Mouse (Mus musculus) testis, adult 2 months (tissue): ENCODE measurements around the gene Ttn. TPM values are rescaled to one million over a fixed set of nuclear protein-coding genes. Genes with fewer than 3 reads are reported as not detected.

Source experiments
- H3K27ac ChIP-seq: fragments of 200-500 bp; 2 replicates; pipeline ENCODE4 v1.5.1; 2012; ENCODE audit warnings: low read depth, low read length; ENCODE audit not compliant: control insufficient read depth, insufficient read depth
- H3K27me3 ChIP-seq: fragments of 200-500 bp; 2 replicates; pipeline ENCODE4 v1.6.1; 2012; ENCODE audit warnings: mild to moderate bottlenecking, low read length, moderate library complexity; ENCODE audit not compliant: control insufficient read depth, insufficient read depth
- H3K36me3 ChIP-seq: fragments of 200-500 bp; 2 replicates; pipeline ENCODE4 v1.6.1; 2012; ENCODE audit warnings: mild to moderate bottlenecking, low read length; ENCODE audit not compliant: control insufficient read depth, insufficient read depth
- H3K4me1 ChIP-seq: fragments of 200-500 bp; 2 replicates; pipeline ENCODE4 v1.6.1; 2012; ENCODE audit warnings: low read length; ENCODE audit not compliant: control insufficient read depth, insufficient read depth
- H3K4me3 ChIP-seq: fragments of 200-500 bp; 2 replicates; pipeline ENCODE4 v1.5.1; 2012; ENCODE audit warnings: low read depth, mild to moderate bottlenecking, low read length, moderate library complexity, mixed read lengths; ENCODE audit not compliant: control insufficient read depth
- CTCF ChIP-seq: fragments of 200-500 bp; IDR thresholded peaks from 2 replicates; pipeline ENCODE4 v1.5.1; 2012; ENCODE audit warnings: low read depth, mild to moderate bottlenecking, inconsistent platforms, low read length, moderate library complexity; ENCODE audit not compliant: control insufficient read depth, insufficient read depth, insufficient replicate concordance
- POLR2A ChIP-seq: fragments of 200-500 bp; IDR thresholded peaks from 2 replicates; pipeline ENCODE4 v1.6.1; 2012; ENCODE audit warnings: low read depth, mild to moderate bottlenecking, inconsistent platforms, low read length, moderate library complexity; ENCODE audit not compliant: control insufficient read depth
- polyA plus RNA-seq: library from polyadenylated mRNA; depleted of rRNA; stranded (reverse); fragments of >200 nt; gene quantifications from 2 replicates; pipeline ENCODE4 v1.2.3, GENCODE M21; 2012

The Ttn gene
- polyA plus RNA-seq, 1 experiment: 0.16 TPM

GRCm38 (mm10) chr2:76672134-76672745, 310.1 kb downstream of the Ttn start:
- Histone ChIP-seq H3K4me1 (peaks cover 11% of the 10 kb centered on the region), H3K27me3 (no peaks in the 10 kb centered on the region), H3K36me3 (no peaks in the 10 kb centered on the region), H3K4me3 (peak overlapping the region; percentile 80), H3K27ac (peak overlapping the region; percentile 99)
- TF ChIP-seq CTCF (no peak), POLR2A (no peak)

- Histone ChIP-seq H3K27ac (peak overlapping the region; percentile 99; the same call in 1 of the 2 replicates), H3K4me3 (peak overlapping the region; percentile 80), H3K27me3 (no peaks in the 10 kb centered on the region), H3K36me3 (no peaks in the 10 kb centered on the region), H3K4me1 (peaks cover 11% of the 10 kb centered on the region)
- TF ChIP-seq POLR2A (no peak), CTCF (no peak)
Measured at GRCm38 (mm10) chr2:76671641-76672040, 310.7 kb downstream of the Ttn start.

GRCm38 (mm10) chr2:76667200-76667599, 315.1 kb downstream of the Ttn start:
- H3K4me3 ChIP-seq: no peak overlapping the region
- no peak for TF ChIP-seq CTCF
- no peak for TF ChIP-seq POLR2A
- H3K27me3 ChIP-seq: no peaks in the 10 kb centered on the region
- no peak overlapping the region for H3K27ac ChIP-seq
- H3K36me3 ChIP-seq: no peaks in the 10 kb centered on the region
- peaks cover under 1% of the 10 kb centered on the region for H3K4me1 ChIP-seq

- H3K36me3 ChIP-seq: no peaks in the 10 kb centered on the region
- TF ChIP-seq CTCF (no peak), POLR2A (no peak)
Measured at GRCm38 (mm10) chr2:76665531-76665930, 316.8 kb downstream of the Ttn start.

GRCm38 (mm10) chr2:76659419-76659818, 322.9 kb downstream of the Ttn start:
- no peak overlapping the region for H3K4me3 ChIP-seq
- no peaks in the 10 kb centered on the region; the same call in 1 of the 2 replicates for H3K4me1 ChIP-seq
- no peak for TF ChIP-seq CTCF
- TF ChIP-seq POLR2A: no peak
- H3K36me3 ChIP-seq: no peaks in the 10 kb centered on the region
- H3K27me3 ChIP-seq: no peaks in the 10 kb centered on the region
- H3K27ac ChIP-seq: no peak overlapping the region

More at GRCm38 (mm10) chr2:76665531-76665930, 316.8 kb downstream of the Ttn start:
- H3K27me3 ChIP-seq: no peaks in the 10 kb centered on the region
- H3K4me1 ChIP-seq: no peaks in the 10 kb centered on the region; the same call in 1 of the 2 replicates
- H3K27ac ChIP-seq: no peak overlapping the region
- no peak overlapping the region for H3K4me3 ChIP-seq

- Histone ChIP-seq H3K4me1 (no peaks in the 10 kb centered on the region; the same call in 1 of the 2 replicates), H3K36me3 (no peaks in the 10 kb centered on the region), H3K4me3 (peak overlapping the region; percentile 10; the same call in 1 of the 2 replicates), H3K27ac (no peak overlapping the region), H3K27me3 (no peaks in the 10 kb centered on the region)
- TF ChIP-seq CTCF: no peak
- no peak for TF ChIP-seq POLR2A
Measured at GRCm38 (mm10) chr2:76658551-76658950, 323.8 kb downstream of the Ttn start.

GRCm38 (mm10) chr2:76655982-76656381, 326.4 kb downstream of the Ttn start:
- H3K4me3 ChIP-seq: no peak overlapping the region
- H3K27ac ChIP-seq: no peak overlapping the region
- H3K36me3 ChIP-seq: no peaks in the 10 kb centered on the region
- H3K27me3 ChIP-seq: no peaks in the 10 kb centered on the region
- TF ChIP-seq POLR2A: no peak
- TF ChIP-seq CTCF: no peak
- H3K4me1 ChIP-seq: no peaks in the 10 kb centered on the region; the same call in 1 of the 2 replicates

GRCm38 (mm10) chr2:76655444-76655843, 326.9 kb downstream of the Ttn start:
- no peak overlapping the region for H3K27ac ChIP-seq
- H3K36me3 ChIP-seq: no peaks in the 10 kb centered on the region
- H3K4me1 ChIP-seq: no peaks in the 10 kb centered on the region; the same call in 1 of the 2 replicates
- no peak overlapping the region for H3K4me3 ChIP-seq
- H3K27me3 ChIP-seq: no peaks in the 10 kb centered on the region
- TF ChIP-seq CTCF (no peak), POLR2A (no peak)
